11 mouse cellular contexts compared by ENCODE assay signal in the genomic region with DNA sequence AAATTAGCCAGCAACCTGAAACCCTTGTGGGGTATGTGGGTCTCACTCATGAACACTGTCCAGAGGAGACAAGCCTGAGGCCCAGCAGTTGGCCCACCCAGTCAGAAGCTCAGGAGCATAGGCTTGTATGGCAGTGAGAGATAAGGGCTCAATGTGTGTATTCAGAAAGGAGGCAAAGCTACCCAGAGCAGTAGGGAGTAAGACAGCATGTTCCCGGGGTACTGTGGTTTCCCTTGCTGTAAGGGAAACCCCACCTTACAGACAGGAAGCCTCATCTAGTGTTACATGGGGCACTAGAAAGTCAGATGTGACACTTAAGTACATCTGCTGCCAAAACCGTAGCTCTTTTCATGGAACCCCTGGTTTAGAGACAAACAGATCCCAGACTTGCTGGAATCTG.
A peak's percentile ranks its signal among the peaks of the same experiment; 100 is the strongest.
DNase-seq lines count a peak whose midpoint lies in the region; ATAC-seq and TF ChIP-seq lines count a peak whose summit lies in the region.
"Had no signal": no experiment of that assay in that cellular context is flagged by ENCODE, and none has a peak within 500 bp of the region (broad histone marks: within the 10 kb centered on the region; RNA-seq: fewer than 3 reads in every experiment).

No protein-coding gene starts in this region.

- H3K4me2 ChIP-seq in intestine, embryonic 15.5 days (replicated peaks) = no peak overlapping the region
- no peak overlapping the region for H3K4me2 ChIP-seq in intestine, postnatal 0 days (replicated peaks; ENCODE audit: low read depth)
- peak overlapping the region; percentile 60 for H3K4me2 ChIP-seq in liver, embryonic 15.5 days
- H3K4me2 ChIP-seq in hindbrain, embryonic 14.5 days (replicated peaks) = no peak overlapping the region
- H3K4me2 ChIP-seq in forebrain, embryonic 13.5 days = no peak overlapping the region
- H3K4me2 ChIP-seq: midbrain, embryonic 12.5 days had no signal

- H3K36me3 ChIP-seq in intestine, embryonic 15.5 days = no peaks in the 10 kb centered on the region
- no peaks in the 10 kb centered on the region for H3K36me3 ChIP-seq in intestine, postnatal 0 days (ENCODE audit: control insufficient read depth, insufficient read depth)
- H3K36me3 ChIP-seq in embryonic facial prominence, embryonic 10.5 days (replicated peaks) = no peaks in the 10 kb centered on the region
- no peaks in the 10 kb centered on the region for H3K36me3 ChIP-seq in liver, embryonic 15.5 days (replicated peaks)
- H3K36me3 ChIP-seq in hindbrain, embryonic 14.5 days (replicated peaks; ENCODE audit: control insufficient read depth, insufficient read depth) = no peaks in the 10 kb centered on the region
- no peaks in the 10 kb centered on the region for H3K36me3 ChIP-seq in forebrain, embryonic 13.5 days (ENCODE audit: poor library complexity, severe bottlenecking)
- H3K36me3 ChIP-seq: midbrain, embryonic 12.5 days had no signal

- H3K4me1 ChIP-seq in intestine, embryonic 15.5 days (replicated peaks) = peaks cover 24% of the 10 kb centered on the region
- 0 out of 2 replicates have a peak, but pooled peaks cover 3% of the 10 kb centered on the region for H3K4me1 ChIP-seq in intestine, postnatal 0 days (replicated peaks; ENCODE audit: control insufficient read depth, insufficient read depth, low read length)
- H3K4me1 ChIP-seq in embryonic facial prominence, embryonic 10.5 days = peaks cover 82% of the 10 kb centered on the region
- peaks cover 74% of the 10 kb centered on the region for H3K4me1 ChIP-seq in liver, embryonic 15.5 days (replicated peaks)
- peaks cover 5% of the 10 kb centered on the region for H3K4me1 ChIP-seq in hindbrain, embryonic 14.5 days (replicated peaks; ENCODE audit: control insufficient read depth, insufficient read depth, low read length)
- peaks cover 37% of the 10 kb centered on the region for H3K4me1 ChIP-seq in forebrain, embryonic 13.5 days

- no peak for DNase-seq in embryonic facial prominence, embryonic 10.5 days (ENCODE audit: low spot score)
- peak; percentile 72 for DNase-seq in thymus, postnatal 0 days (ENCODE audit: low spot score)
- no peak for DNase-seq in hindbrain, embryonic 14.5 days (ENCODE audit: low spot score)
- DNase-seq in heart, postnatal 25 days (ENCODE audit: low spot score) = no peak
- DNase-seq: cerebellum, adult 9-10 months; kidney, adult 9 months had no signal

- ATAC-seq in intestine, embryonic 15.5 days = peak; percentile 50; the same call in 1 of the 2 replicates
- ATAC-seq in intestine, postnatal 0 days = no peak
- peak; percentile 94 for ATAC-seq in liver, embryonic 15.5 days (ENCODE audit: insufficient read depth)
- no peak for ATAC-seq in hindbrain, embryonic 14.5 days (ENCODE audit: low FRiP score)
- no peak for ATAC-seq in forebrain, embryonic 13.5 days

- intact Hi-C loops in heart, postnatal 25 days (cut with DNase I) = no loop called here

- no peaks in the 10 kb centered on the region for H3K27me3 ChIP-seq in intestine, embryonic 15.5 days (replicated peaks)
- H3K27me3 ChIP-seq in intestine, postnatal 0 days (replicated peaks; ENCODE audit: control insufficient read depth, insufficient read depth, low read length) = no peaks in the 10 kb centered on the region
- H3K27me3 ChIP-seq in embryonic facial prominence, embryonic 10.5 days (replicated peaks; ENCODE audit: low read depth, poor library complexity, severe bottlenecking) = peaks cover 53% of the 10 kb centered on the region
- H3K27me3 ChIP-seq in liver, embryonic 15.5 days = no peaks in the 10 kb centered on the region
- H3K27me3 ChIP-seq in hindbrain, embryonic 14.5 days (ENCODE audit: control insufficient read depth, insufficient read depth, low read length) = no peaks in the 10 kb centered on the region
- peaks cover 15% of the 10 kb centered on the region; the same call in 1 of the 2 replicates for H3K27me3 ChIP-seq in forebrain, embryonic 13.5 days

- TF ChIP-seq CTCF in intestine, postnatal 0 days (IDR thresholded peaks at IDR 0.05; ENCODE audit: low read depth) = no peak

- no peaks in the 10 kb centered on the region for H3K9me3 ChIP-seq in intestine, embryonic 15.5 days
- H3K9me3 ChIP-seq in intestine, postnatal 0 days (ENCODE audit: control insufficient read depth) = no peaks in the 10 kb centered on the region
- no peaks in the 10 kb centered on the region for H3K9me3 ChIP-seq in embryonic facial prominence, embryonic 10.5 days
- no peaks in the 10 kb centered on the region for H3K9me3 ChIP-seq in liver, embryonic 15.5 days (replicated peaks)
- H3K9me3 ChIP-seq in hindbrain, embryonic 14.5 days (ENCODE audit: control insufficient read depth, low read length) = no peaks in the 10 kb centered on the region
- H3K9me3 ChIP-seq in forebrain, embryonic 13.5 days (replicated peaks) = no peaks in the 10 kb centered on the region
- H3K9me3 ChIP-seq: midbrain, embryonic 12.5 days had no signal

- WGBS in intestine, embryonic 15.5 days = 48% methylated on average over 2 of the region's 2 CpGs
- 68% methylated on average over 2 of the region's 2 CpGs for WGBS in intestine, postnatal 0 days
- 70% methylated on average over 2 of the region's 2 CpGs for WGBS in embryonic facial prominence, embryonic 10.5 days
- WGBS in liver, embryonic 15.5 days (ENCODE audit: insufficient replicate concordance) = 14% methylated on average over 2 of the region's 2 CpGs
- WGBS in hindbrain, embryonic 14.5 days = 86% methylated on average over 2 of the region's 2 CpGs
- WGBS in forebrain, embryonic 13.5 days = 84% methylated on average over 2 of the region's 2 CpGs

- H3K4me3 ChIP-seq in intestine, embryonic 15.5 days (replicated peaks) = no peak overlapping the region
- no peak overlapping the region for H3K4me3 ChIP-seq in intestine, postnatal 0 days (ENCODE audit: low read depth, low read length)
- no peak overlapping the region for H3K4me3 ChIP-seq in embryonic facial prominence, embryonic 10.5 days
- H3K4me3 ChIP-seq in liver, embryonic 15.5 days (replicated peaks) = peak overlapping the region; percentile 17
- H3K4me3 ChIP-seq in hindbrain, embryonic 14.5 days (replicated peaks; ENCODE audit: low read length) = no peak overlapping the region
- no peak overlapping the region for H3K4me3 ChIP-seq in forebrain, embryonic 13.5 days
- H3K4me3 ChIP-seq: midbrain, embryonic 12.5 days had no signal

- H3K9ac ChIP-seq in intestine, embryonic 15.5 days = no peak overlapping the region
- H3K9ac ChIP-seq in intestine, postnatal 0 days (ENCODE audit: low read depth, low read length) = no peak overlapping the region
- H3K9ac ChIP-seq in liver, embryonic 15.5 days = peak overlapping the region; percentile 52
- H3K9ac ChIP-seq in hindbrain, embryonic 14.5 days = no peak overlapping the region
- no peak overlapping the region for H3K9ac ChIP-seq in forebrain, embryonic 13.5 days
- H3K9ac ChIP-seq: midbrain, embryonic 12.5 days had no signal

- H3K27ac ChIP-seq in intestine, embryonic 15.5 days = no peak overlapping the region
- H3K27ac ChIP-seq in intestine, postnatal 0 days (ENCODE audit: low read depth, low read length) = no peak overlapping the region
- peak overlapping the region; percentile 54; the same call in 1 of the 2 replicates for H3K27ac ChIP-seq in embryonic facial prominence, embryonic 10.5 days (replicated peaks)
- H3K27ac ChIP-seq in liver, embryonic 15.5 days (replicated peaks) = peak overlapping the region; percentile 92
- no peak overlapping the region for H3K27ac ChIP-seq in hindbrain, embryonic 14.5 days
- no peak overlapping the region for H3K27ac ChIP-seq in forebrain, embryonic 13.5 days
- H3K27ac ChIP-seq: midbrain, embryonic 12.5 days had no signal

Comparison
In these comparisons a context has a peak if more than half of its experiments do, and no peak if none do; other contexts are left out.
1. ATAC-seq: peak in intestine, embryonic 15.5 days (single experiment) and liver, embryonic 15.5 days (single experiment); none in intestine, postnatal 0 days (single experiment), hindbrain, embryonic 14.5 days (single experiment) and forebrain, embryonic 13.5 days (single experiment).
2. H3K27ac ChIP-seq: peak in embryonic facial prominence, embryonic 10.5 days (single experiment) and liver, embryonic 15.5 days (single experiment); none in intestine, embryonic 15.5 days (single experiment), intestine, postnatal 0 days (single experiment), hindbrain, embryonic 14.5 days (single experiment) and forebrain, embryonic 13.5 days (single experiment).